Mouse (Mus musculus): ENCODE results near the gene 1700008O03Rik. TPM values are rescaled to one million over a fixed set of nuclear protein-coding genes. Genes with fewer than 3 reads are reported as not detected.

The 1700008O03Rik gene
- total RNA-seq, 2 experiments from 2014 or later: 2.0 to 2.1 TPM

DNA sequence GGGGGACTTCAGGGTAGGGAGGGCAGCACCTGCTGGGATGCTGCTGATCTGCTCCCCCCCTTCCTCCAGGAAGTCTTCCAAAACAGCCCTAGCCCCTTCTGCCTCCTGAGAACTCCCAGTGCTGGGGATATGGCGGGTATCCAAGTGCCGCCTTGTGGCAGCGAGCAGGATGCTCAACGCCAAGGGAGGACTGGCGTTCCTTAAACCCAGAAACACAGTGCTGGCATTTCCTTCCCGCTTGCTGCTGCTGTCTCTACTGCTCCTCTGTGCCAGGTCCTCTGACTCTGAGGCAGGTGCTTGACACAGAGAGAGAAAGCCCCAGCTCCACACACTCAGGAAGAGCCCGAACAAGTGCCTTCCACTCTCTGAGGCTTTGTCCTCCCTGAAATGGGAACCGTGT lies 64.7 kb downstream of the 1700008O03Rik start:
- intact Hi-C loops (cut with DNase I): no loop called here
- peak in 1 of 2 experiments; percentile 72 for DNase-seq (ENCODE audit: low spot score in 2 of 2)

DNA sequence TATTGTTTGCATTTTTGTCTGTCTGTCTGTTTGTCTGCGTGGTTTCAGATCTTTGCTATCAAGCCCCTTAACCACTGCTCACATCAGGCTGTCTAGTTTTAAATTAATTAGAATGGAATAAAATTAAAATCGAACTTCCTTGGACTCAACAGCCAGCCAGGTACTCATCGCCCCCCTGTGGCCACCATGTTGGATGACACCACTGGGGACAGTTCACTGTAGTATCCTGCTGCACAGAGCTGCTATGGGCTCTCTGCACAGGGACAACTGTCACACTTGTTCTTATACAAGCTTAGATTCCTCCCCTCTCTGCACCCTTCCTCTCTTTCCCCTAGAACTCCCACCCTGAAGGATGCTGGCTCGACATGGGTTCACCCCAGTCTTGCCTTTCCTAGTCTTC lies 67.7 kb downstream of the 1700008O03Rik start:
- peak in 1 of 2 experiments; percentile 30 for DNase-seq (ENCODE audit: low spot score in 2 of 2)
- intact Hi-C loops (cut with DNase I): no loop called here

DNA sequence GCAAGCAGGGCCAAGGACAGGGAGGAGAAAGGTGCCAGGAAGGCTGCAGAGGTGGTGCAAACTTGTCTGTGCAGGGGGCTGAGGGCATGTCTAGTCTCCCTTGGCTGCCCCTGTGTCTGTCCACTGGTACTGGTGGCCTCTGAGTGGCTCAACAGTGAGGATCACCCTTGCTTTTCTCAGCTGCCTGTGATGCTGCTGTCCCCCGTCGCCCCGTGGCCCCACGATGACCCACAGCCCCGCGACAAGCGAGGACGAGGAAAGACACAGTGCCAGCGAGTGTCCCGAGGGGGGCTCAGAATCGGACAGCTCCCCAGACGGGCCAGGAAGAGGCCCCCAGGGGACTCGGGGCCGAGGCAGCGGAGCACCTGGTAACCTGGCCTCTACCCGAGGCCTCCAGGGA lies 73.1 kb downstream of the 1700008O03Rik start:
- intact Hi-C loops (cut with DNase I): loop anchor here (5.0 kb wide), 2 partner anchors 40 to 45 kb away; no protein-coding TSS in a partner anchor

DNA sequence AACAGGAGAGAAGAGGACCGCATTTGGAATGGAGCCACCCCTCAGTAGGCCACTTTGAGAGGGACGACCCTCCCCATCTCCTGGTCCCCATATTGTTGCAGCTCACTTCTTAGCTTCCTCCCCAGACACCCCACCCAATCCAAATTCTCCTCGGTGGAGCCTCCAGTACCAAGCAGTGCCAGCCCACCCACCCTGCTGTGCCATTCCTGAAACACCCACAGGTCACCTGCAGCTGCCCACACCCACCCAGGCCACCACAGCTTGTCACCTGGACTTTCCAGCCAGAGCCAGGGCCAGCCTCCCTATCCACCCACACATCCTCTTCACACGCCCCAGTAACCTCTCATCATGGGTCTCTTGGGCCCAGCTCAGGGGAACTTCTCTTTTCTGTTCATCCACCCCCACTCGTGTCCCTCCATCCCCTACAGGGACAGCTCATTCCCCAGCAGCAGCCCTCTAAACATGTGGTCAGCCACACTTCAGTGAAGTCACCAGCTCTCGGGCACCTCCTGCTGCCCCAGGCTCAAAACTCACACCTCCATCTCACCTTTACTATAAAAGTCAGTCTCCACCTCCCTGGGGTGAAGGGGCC lies 73.8 kb downstream of the 1700008O03Rik start:
- intact Hi-C loops (cut with DNase I): loop anchor here (2.0 to 5.0 kb wide), 3 partner anchors 25 to 45 kb away; no protein-coding TSS in a partner anchor
- peak; percentile 49 to 62 for DNase-seq (ENCODE audit: low spot score in 2 of 2)

More for the DNA sequence above, 73.1 kb downstream of the 1700008O03Rik start:
- DNase-seq (ENCODE audit: low spot score in 2 of 2): no peak

DNA sequence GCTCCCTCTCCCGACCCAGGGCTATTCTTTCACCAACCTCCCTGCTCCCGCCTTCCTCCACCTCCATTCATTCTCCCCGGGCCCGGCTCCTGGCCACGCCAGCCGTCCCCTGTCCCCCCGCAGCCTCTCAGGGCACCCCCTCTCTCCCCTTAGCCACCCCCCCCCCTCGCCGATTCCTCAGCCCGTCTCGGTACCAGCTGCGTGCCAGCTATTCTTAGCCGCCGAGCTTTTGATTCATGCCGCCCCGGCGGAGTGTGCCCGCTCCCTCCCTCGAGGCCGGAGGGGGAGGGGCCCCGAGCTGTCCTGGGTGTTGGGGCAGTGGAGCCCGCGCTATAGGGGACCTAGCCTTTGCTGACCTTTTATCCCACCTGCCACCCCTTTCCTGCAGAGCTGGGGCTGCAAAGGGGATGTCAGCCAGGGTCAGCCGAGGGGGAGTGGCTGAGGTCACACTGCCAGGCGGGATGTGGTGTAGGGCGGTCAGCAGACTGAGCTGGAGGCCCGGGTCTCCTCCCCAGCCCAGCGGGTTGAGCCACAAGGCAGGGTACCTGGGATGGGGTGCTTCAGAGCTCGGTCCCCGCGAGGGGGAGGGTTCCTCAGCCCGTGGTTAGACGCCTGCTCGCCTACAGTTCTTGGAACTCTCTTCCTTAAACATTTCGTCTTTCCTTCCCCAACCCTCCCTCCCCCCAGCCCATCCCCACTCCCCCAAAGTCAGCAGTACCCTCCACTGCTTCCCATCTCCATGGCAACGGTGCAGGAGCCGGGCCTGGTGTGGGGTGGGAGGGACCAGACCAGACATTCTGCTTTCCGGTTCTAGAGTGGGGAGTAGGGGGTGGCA lies 74.5 kb downstream of the 1700008O03Rik start:
- intact Hi-C loops (cut with DNase I): loop anchor here (2.0 to 5.0 kb wide), 3 partner anchors 26 to 44 kb away; no protein-coding TSS in a partner anchor

DNA sequence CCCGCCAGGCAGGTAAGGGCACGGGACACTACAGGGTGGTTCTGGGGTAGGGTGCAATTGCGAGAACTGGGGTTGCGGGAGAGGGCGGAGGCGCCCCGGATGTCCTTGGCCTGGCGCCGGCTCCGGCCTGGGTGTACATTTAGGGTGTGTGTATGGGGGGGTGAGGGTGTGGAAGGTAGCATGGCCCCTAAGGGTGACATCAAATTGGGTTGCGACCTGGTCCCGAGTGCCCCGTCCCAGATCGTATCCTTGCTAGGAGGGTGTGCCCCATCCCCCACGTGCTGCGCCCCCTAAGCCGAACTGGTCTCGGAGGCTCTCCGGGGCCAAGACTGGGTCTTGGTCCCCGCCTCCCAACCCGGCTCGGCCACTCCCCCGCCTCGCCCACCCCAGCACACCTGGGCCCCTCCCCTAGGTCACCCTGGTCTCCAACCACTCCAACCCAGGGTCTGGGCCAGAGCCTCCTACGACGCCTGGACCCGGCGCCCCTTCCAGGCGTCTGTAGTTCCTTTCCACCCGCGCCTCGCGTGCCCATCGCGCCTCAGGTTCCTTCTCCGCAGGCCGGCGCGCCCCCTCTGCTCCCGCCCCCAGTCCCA lies 75.2 kb downstream of the 1700008O03Rik start:
- peak in 1 of 2 experiments; percentile 16 for DNase-seq (ENCODE audit: low spot score in 2 of 2)
- intact Hi-C loops (cut with DNase I): loop anchor here (2.0 to 5.0 kb wide), 3 partner anchors 26 to 43 kb away; no protein-coding TSS in a partner anchor

More for the DNA sequence above, 74.5 kb downstream of the 1700008O03Rik start:
- peak; percentile 81 for DNase-seq (ENCODE audit: low spot score in 2 of 2)

Other genes starting within 250 kb of the 1700008O03Rik start
- not detected for gene Klk1b16, start 249.1 kb downstream of the 1700008O03Rik start, total RNA-seq (2021)
- gene Klk1b24, start 197.6 kb downstream of the 1700008O03Rik start, total RNA-seq (2021): not detected
- gene Klk1b3, start 187.6 kb downstream of the 1700008O03Rik start, total RNA-seq (2021): not detected
- gene Klk1b4, start 178.4 kb downstream of the 1700008O03Rik start, total RNA-seq (2021): not detected
- gene Klk1b5, start 169.9 kb downstream of the 1700008O03Rik start, total RNA-seq (2021): not detected
- gene Klk1, start 160.5 kb downstream of the 1700008O03Rik start, total RNA-seq (2021): not detected
- gene Gm36864, start 149.6 kb downstream of the 1700008O03Rik start, total RNA-seq (2021): not detected
- gene 1700028J19Rik, start 139.1 kb downstream of the 1700008O03Rik start, total RNA-seq (2021): 1 to 10 TPM; 1.4 to 2.1 TPM
- 10 to 100 TPM; 70.3 to 70.5 TPM for gene 2410002F23Rik, start 139.1 kb downstream of the 1700008O03Rik start, total RNA-seq (2021)
- not detected for gene Acp4, start 128.4 kb downstream of the 1700008O03Rik start, total RNA-seq (2021)
- not detected for gene Gm15517, start 124.4 kb downstream of the 1700008O03Rik start, total RNA-seq (2021)
- gene Clec11a, start 78.9 kb downstream of the 1700008O03Rik start, total RNA-seq (2021): 1 to 10 TPM; 3.9 to 4.0 TPM
- gene Shank1, start 75.6 kb downstream of the 1700008O03Rik start, total RNA-seq (2021): 100 to 1,000 TPM; 586 to 632 TPM
- gene Syt3, start 1.7 kb downstream of the 1700008O03Rik start, total RNA-seq (2021): 10 to 100 TPM; 58.3 to 70.5 TPM
- 100 to 1,000 TPM; 282 to 313 TPM for gene Lrrc4b, start 43.2 kb upstream of the 1700008O03Rik start, total RNA-seq (2021)
- gene Aspdh, start 79.6 kb upstream of the 1700008O03Rik start, total RNA-seq (2021): 10 to 100 TPM in 1 of 2 experiments, 1 to 10 TPM in 1; 6.8 to 10.4 TPM
- 10 to 100 TPM; 76.5 to 77.6 TPM for gene Josd2, start 82.2 kb upstream of the 1700008O03Rik start, total RNA-seq (2021)
- gene Emc10, start 110.7 kb upstream of the 1700008O03Rik start, total RNA-seq (2021): 100 to 1,000 TPM; 169 to 185 TPM
- 10 to 100 TPM; 18.9 to 20.2 TPM for gene Fam71e1, start 110.8 kb upstream of the 1700008O03Rik start, total RNA-seq (2021)
- gene Mybpc2, start 138.8 kb upstream of the 1700008O03Rik start, total RNA-seq (2021): under 1 TPM in 1 of 2 experiments, not detected in 1; 0.12 TPM
- not detected for gene Spib, start 146.3 kb upstream of the 1700008O03Rik start, total RNA-seq (2021)
- gene Pold1, start 163.0 kb upstream of the 1700008O03Rik start, total RNA-seq (2021): 1 to 10 TPM; 7.5 to 7.6 TPM
- gene Nr1h2, start 168.1 kb upstream of the 1700008O03Rik start, total RNA-seq (2021): 10 to 100 TPM; 73.1 to 78.3 TPM
- not detected for gene Napsa, start 186.6 kb upstream of the 1700008O03Rik start, total RNA-seq (2021)
- gene Kcnc3, start 204.8 kb upstream of the 1700008O03Rik start, total RNA-seq (2021): 100 to 1,000 TPM in 1 of 2 experiments, 10 to 100 TPM in 1; 97.6 to 107 TPM